Mouse (Mus musculus) CH12.LX (cell line): ENCODE data around the gene Cfap206. TPM values are rescaled to one million over a fixed set of nuclear protein-coding genes. Genes with fewer than 3 reads are reported as not detected.
A peak's percentile ranks its signal among the peaks of the same experiment; 100 is the strongest.
"Not testable (repeated sequence)": the region's sequence is repeated elsewhere in the genome, so short reads cannot be mapped to it uniquely, and the experiment has no call there.

Source experiments
- DNase-seq: peaks from one replicate; pipeline ENCODE4 v3.0.0-alpha.2; 2013; ENCODE audit errors: extremely low read depth
- H3K27ac ChIP-seq: 2 replicates; pipeline ENCODE4 v1.5.1; 2012; ENCODE audit warnings: low read depth, mild to moderate bottlenecking, control low read depth, moderate library complexity; ENCODE audit not compliant: insufficient read depth
- H3K27me3 ChIP-seq: replicated peaks from 2 replicates; pipeline ENCODE3; 2012; ENCODE audit warnings: inconsistent platforms
- H3K36me3 ChIP-seq, 2 experiments: replicated peaks in 1 of 2; 2 replicates each; pipeline versions ENCODE3 to v1.6.1; 2012; ENCODE audit warnings: inconsistent platforms in 1 of 2, low read length in 1 of 2, mild to moderate bottlenecking in 1 of 2, mixed read lengths in 1 of 2, moderate library complexity in 1 of 2; ENCODE audit not compliant: control insufficient read depth in 1 of 2, insufficient read depth in 1 of 2
- H3K4me1 ChIP-seq, 2 experiments: 2 replicates each; pipeline ENCODE4 v1.6.1; 2012; ENCODE audit warnings: inconsistent platforms in 1 of 2, moderate library complexity in 1 of 2; ENCODE audit not compliant: insufficient read depth in 2 of 2, control insufficient read depth in 1 of 2
- H3K4me2 ChIP-seq: 2 replicates; pipeline ENCODE4 v1.6.1; 2012; ENCODE audit warnings: low read depth, mild to moderate bottlenecking, control low read depth; ENCODE audit not compliant: poor library complexity, insufficient read depth, severe bottlenecking
- H3K4me3 ChIP-seq, 3 experiments: fragments of 150-350 bp in 1 of 3; sonication (generic) in 1 of 3; replicated peaks in 1 of 3; 2 replicates each; pipeline versions ENCODE3 to v1.5.1; 2011 to 2012; ENCODE audit warnings: low read depth in 2 of 3, low read length in 2 of 3, mild to moderate bottlenecking in 2 of 3, moderate library complexity in 2 of 3, control low read depth in 1 of 3, improper control_type of control experiment in 1 of 3, inconsistent platforms in 1 of 3, mixed read lengths in 1 of 3; ENCODE audit not compliant: poor library complexity in 1 of 3
- H3K79me2 ChIP-seq: replicated peaks from 2 replicates; pipeline ENCODE4 v1.6.1; 2012; ENCODE audit warnings: mild to moderate bottlenecking, moderate library complexity; ENCODE audit not compliant: control insufficient read depth, poor library complexity, insufficient read depth, severe bottlenecking; ENCODE audit errors: extremely low read depth
- H3K9ac ChIP-seq: 2 replicates; pipeline ENCODE4 v1.6.1; 2012; ENCODE audit warnings: low read depth, mild to moderate bottlenecking, control low read depth, moderate library complexity; ENCODE audit not compliant: insufficient read depth
- H3K9me3 ChIP-seq: replicated peaks from 2 replicates; pipeline ENCODE3; 2012; ENCODE audit warnings: low read length, inconsistent platforms, mixed read lengths
- BHLHE40 ChIP-seq: IDR thresholded peaks from 2 replicates; pipeline ENCODE4 v1.6.1; 2011; ENCODE audit warnings: mild to moderate bottlenecking, low read depth, low read length, improper control_type of control experiment
- CHD1 ChIP-seq: IDR thresholded peaks from 2 replicates; pipeline ENCODE4 v1.6.1; 2012; ENCODE audit warnings: low read depth, low read length, improper control_type of control experiment, inconsistent platforms
- CTCF ChIP-seq, 2 experiments: IDR thresholded peaks in 1 of 2; conservative IDR thresholded peaks in 1 of 2; 2 replicates each; pipeline ENCODE4 v1.5.1; 2011 to 2012; ENCODE audit warnings: low read depth in 2 of 2, low read length in 2 of 2, improper control_type of control experiment in 1 of 2, inconsistent platforms in 1 of 2, mild to moderate bottlenecking in 1 of 2, moderate library complexity in 1 of 2
- E2F4 ChIP-seq: IDR thresholded peaks from 2 replicates; pipeline ENCODE4 v1.6.1; 2011; ENCODE audit warnings: low read depth, low read length, improper control_type of control experiment; ENCODE audit not compliant: insufficient replicate concordance
- ELF1 ChIP-seq: IDR thresholded peaks from 2 replicates; pipeline ENCODE4 v1.6.1; 2014; ENCODE audit warnings: low read depth, mild to moderate bottlenecking, inconsistent platforms, low read length, improper control_type of control experiment
- EP300 ChIP-seq: IDR thresholded peaks from 2 replicates; pipeline ENCODE4 v1.6.1; 2011; ENCODE audit warnings: low read length, improper control_type of control experiment
- IRF4 ChIP-seq: IDR thresholded peaks from 2 replicates; pipeline ENCODE4 v1.6.1; 2014; ENCODE audit warnings: low read depth, mild to moderate bottlenecking, inconsistent platforms, low read length, improper control_type of control experiment
- JUN ChIP-seq: IDR thresholded peaks from 2 replicates; pipeline ENCODE4 v1.6.1; 2011; ENCODE audit warnings: low read depth, mild to moderate bottlenecking, low read length, improper control_type of control experiment, moderate library complexity; ENCODE audit not compliant: insufficient read depth
- JUND ChIP-seq: conservative IDR thresholded peaks from 2 replicates; pipeline ENCODE4 v1.6.1; 2011; ENCODE audit warnings: low read depth, low read length, improper control_type of control experiment
- MAZ ChIP-seq: IDR thresholded peaks from 2 replicates; pipeline ENCODE4 v1.6.1; 2012; ENCODE audit warnings: low read depth, mild to moderate bottlenecking, inconsistent platforms, low read length, improper control_type of control experiment, moderate library complexity
- MEF2A ChIP-seq: IDR thresholded peaks from 2 replicates; pipeline ENCODE4 v1.6.1; 2014; ENCODE audit warnings: low read depth, mild to moderate bottlenecking, inconsistent platforms, low read length, improper control_type of control experiment, borderline replicate concordance
- MYC ChIP-seq: IDR thresholded peaks from 2 replicates; pipeline ENCODE4 v1.6.1; 2011; ENCODE audit warnings: low read depth, mild to moderate bottlenecking, improper control_type of control experiment, low read length
- NELFE ChIP-seq: IDR thresholded peaks from 2 replicates; pipeline ENCODE4 v1.6.1; 2011; ENCODE audit warnings: low read depth, low read length, improper control_type of control experiment
- PAX5 ChIP-seq: IDR thresholded peaks from 2 replicates; pipeline ENCODE4 v1.6.1; 2012; ENCODE audit warnings: low read length, inconsistent platforms, mixed read lengths
- RAD21 ChIP-seq: IDR thresholded peaks from 2 replicates; pipeline ENCODE4 v1.6.1; 2011; ENCODE audit warnings: low read depth, mild to moderate bottlenecking, low read length, improper control_type of control experiment, moderate library complexity
- SMC3 ChIP-seq: IDR thresholded peaks from 2 replicates; pipeline ENCODE4 v1.6.1; 2011; ENCODE audit warnings: low read depth, low read length, improper control_type of control experiment
- TBP ChIP-seq: conservative IDR thresholded peaks from 2 replicates; pipeline ENCODE4 v1.6.1; 2011; ENCODE audit warnings: low read depth, low read length, improper control_type of control experiment
- TCF12 ChIP-seq: IDR thresholded peaks from 2 replicates; pipeline ENCODE4 v1.6.1; 2014; ENCODE audit warnings: low read depth, mild to moderate bottlenecking, inconsistent platforms, low read length, improper control_type of control experiment
- UBTF ChIP-seq: IDR thresholded peaks from 2 replicates; pipeline ENCODE4 v1.6.1; 2012; ENCODE audit warnings: low read depth, mild to moderate bottlenecking, inconsistent platforms, low read length, improper control_type of control experiment, moderate library complexity
- USF2 ChIP-seq: conservative IDR thresholded peaks from 2 replicates; pipeline ENCODE4 v1.6.1; 2011; ENCODE audit warnings: low read depth, low read length, improper control_type of control experiment
- ZKSCAN1 ChIP-seq: IDR thresholded peaks from 2 replicates; pipeline ENCODE4 v1.6.1; 2012; ENCODE audit warnings: low read depth, inconsistent platforms, low read length, improper control_type of control experiment, borderline replicate concordance
- dilution Hi-C: fragments of 300-500 bp; cut with MboI; formaldehyde crosslinking; loops from 2 replicates; pipeline ENCODE4 v1.14.3; 2020; ENCODE audit warnings: low sequenced_read_pairs; ENCODE audit not compliant: extremely low pct_unique_long_range_greater_than_20kb, extremely low pct_ligation_motif_present
- in situ Hi-C: fragments of 300-500 bp; cut with MboI; formaldehyde crosslinking; loops from 3 replicates; pipeline ENCODE4 v1.14.3; 2019; ENCODE audit warnings: low sequenced_read_pairs, low pct_ligation_motif_present, low pct_unique_long_range_greater_than_20kb, mixed read lengths
- polyA plus RNA-seq: library from polyadenylated mRNA; unstranded; fragments of >175 nt; gene quantifications from 2 replicates; pipeline ENCODE4 v1.2.1, GENCODE M21; 2012; ENCODE audit warnings: low read depth; ENCODE audit not compliant: insufficient read length
- total RNA-seq, 2 experiments: library from RNA; depleted of rRNA; stranded (reverse); fragments of 300-350 nt in 1 of 2; fragments of >200 nt in 1 of 2; gene quantifications; 2 replicates each; pipeline ENCODE4 v1.2.3; 2012 to 2014

Cfap206 gene
- total and polyA plus RNA-seq, 3 experiments: not detected

DNA sequence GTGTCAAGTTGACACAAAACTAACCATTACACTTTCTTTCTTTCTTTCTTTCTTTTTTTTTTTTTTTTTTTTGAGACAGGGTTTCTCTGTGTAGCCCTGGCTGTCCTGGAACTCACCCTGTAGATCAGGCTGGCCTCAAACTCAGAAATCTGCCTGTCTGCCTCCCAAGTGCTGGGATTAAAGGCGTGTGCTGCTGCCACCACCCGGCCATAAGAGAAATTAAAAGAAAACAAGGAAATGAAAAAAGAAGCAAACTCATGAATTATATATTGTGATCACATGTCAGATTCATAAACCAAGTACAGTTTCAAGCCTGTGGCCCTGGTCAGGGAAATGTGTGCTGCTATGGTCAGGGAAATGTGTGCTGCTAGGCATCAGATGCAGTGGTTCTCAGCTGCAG, 3.4 kb upstream of the Cfap206 start:
- not testable (repeated sequence) for H3K27ac ChIP-seq, H3K79me2 ChIP-seq

DNA sequence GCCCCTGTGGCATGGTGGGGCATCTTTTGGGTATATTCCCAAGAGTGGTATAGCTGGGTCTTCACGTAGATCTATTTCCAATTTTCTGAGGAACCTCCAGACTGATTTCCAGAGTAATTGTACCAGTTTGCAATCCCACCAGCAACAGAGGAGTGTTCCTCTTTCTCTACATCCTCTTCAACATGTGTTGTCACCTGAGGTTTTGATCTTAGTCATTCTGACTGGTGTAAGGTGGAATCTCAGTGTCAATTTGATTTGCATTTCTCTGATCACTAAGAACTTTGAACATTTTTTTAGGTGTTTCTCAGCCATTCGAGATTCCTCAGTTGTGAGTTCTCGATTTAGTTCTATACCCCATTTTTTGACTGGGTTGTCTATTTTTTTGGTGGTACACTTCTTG, 4.3 kb downstream of the Cfap206 start:
- H3K4me3 ChIP-seq, H3K27me3 ChIP-seq, dilution Hi-C loops, H3K9me3 ChIP-seq, H3K4me2 ChIP-seq, H3K9ac ChIP-seq, H3K36me3 ChIP-seq, H3K27ac ChIP-seq, in situ Hi-C loops, H3K79me2 ChIP-seq: not testable (repeated sequence)
- H3K4me1 ChIP-seq: peaks cover 0 to 12% of the 10 kb centered on the region in 2 experiments; a peak in 2 of 4 replicates
- TF ChIP-seq JUND: 0 out of 2 replicates have a peak, but pooled peaks have one; percentile 52
- peak; percentile 60 for TF ChIP-seq EP300
- TF ChIP-seq BHLHE40: peak; percentile 72
- TF ChIP-seq JUN: peak; percentile 39; the same call in 1 of the 2 replicates
- TF ChIP-seq IRF4: peak; percentile 46; the same call in 1 of the 2 replicates
- DNase-seq: peak; percentile 6

More for the DNA sequence above, 3.4 kb upstream of the Cfap206 start:
- H3K4me3 ChIP-seq, H3K36me3 ChIP-seq, H3K9me3 ChIP-seq, H3K9ac ChIP-seq, in situ Hi-C loops, H3K4me2 ChIP-seq, dilution Hi-C loops, H3K4me1 ChIP-seq: not testable (repeated sequence)
- TF ChIP-seq RAD21 (peak; percentile 55), SMC3 (peak; percentile 48), CTCF (conservative IDR thresholded peaks at IDR 0.05 in 1 of 2, IDR thresholded peaks at IDR 0.05 in 1 of 2; ENCODE audit: low read depth in 2 of 2, low read length in 2 of 2) (peak in 1 of 2 experiments; percentile 62; a peak in 2 of 4 replicates)
- peaks cover 11% of the 10 kb centered on the region for H3K27me3 ChIP-seq
- DNase-seq: peak; percentile 20

DNA sequence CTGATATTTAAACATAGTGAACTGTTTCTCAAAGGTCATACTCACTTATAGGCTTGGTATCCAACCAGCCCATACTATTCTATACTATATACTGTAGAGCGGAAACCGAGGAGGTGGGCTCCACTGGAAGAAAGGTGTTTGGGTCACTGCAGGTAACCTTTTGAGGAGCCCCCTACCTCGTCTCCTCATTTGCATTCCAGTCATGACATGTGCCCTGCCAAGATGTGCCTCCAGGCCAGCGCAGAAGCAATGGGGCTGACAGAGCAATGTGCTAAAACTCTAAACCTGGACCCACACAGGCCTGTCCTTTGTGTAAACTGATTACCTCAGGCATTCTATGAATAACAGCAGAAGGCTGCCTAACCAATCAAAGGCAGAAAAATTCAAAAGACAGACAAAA, 5.7 kb downstream of the Cfap206 start:
- H3K4me3 ChIP-seq: no peak overlapping the region
- in situ Hi-C loops: no loop called here
- no peak for TF ChIP-seq TCF12
- TF ChIP-seq PAX5: no peak
- TF ChIP-seq MEF2A: no peak
- TF ChIP-seq USF2: no peak
- no peak for TF ChIP-seq MYC
- TF ChIP-seq TBP: no peak
- TF ChIP-seq SMC3: no peak
- TF ChIP-seq E2F4: no peak
- TF ChIP-seq ZKSCAN1: no peak
- no peak for TF ChIP-seq MAZ
- TF ChIP-seq JUND: no peak
- TF ChIP-seq CTCF (conservative IDR thresholded peaks at IDR 0.05 in 1 of 2, IDR thresholded peaks at IDR 0.05 in 1 of 2; ENCODE audit: low read depth in 2 of 2, low read length in 2 of 2): no peak
- TF ChIP-seq NELFE: no peak
- no peak for TF ChIP-seq CHD1
- TF ChIP-seq IRF4: no peak
- TF ChIP-seq UBTF: no peak
- no peak for TF ChIP-seq ELF1
- H3K27ac ChIP-seq: no peak overlapping the region
- no peaks in the 10 kb centered on the region for H3K36me3 ChIP-seq
- no peak overlapping the region for H3K4me2 ChIP-seq
- no peak for DNase-seq
- dilution Hi-C loops: no loop called here
- H3K9me3 ChIP-seq: peaks cover 9% of the 10 kb centered on the region
- H3K27me3 ChIP-seq: no peaks in the 10 kb centered on the region
- no peak overlapping the region for H3K9ac ChIP-seq
- no peaks in the 10 kb centered on the region for H3K79me2 ChIP-seq
- peaks cover 0 to 4% of the 10 kb centered on the region in 2 experiments; a peak in 1 of 4 replicates for H3K4me1 ChIP-seq
